Mouse (Mus musculus): ENCODE measurements at regions not wholly inside any gene's neighbourhood (a gene's known extent, or its start where the extent isn't known, plus 50 kb on each side); places are given as distances from the start of the nearest gene placed in this dataset.

- no peak for DNase-seq
Measured at GRCm38 (mm10) chr1:75839551-75840223, 293.6 kb downstream of the Slc4a3 start.

GRCm38 (mm10) chr1:75842396-75842795 lies 296.3 kb downstream of the Slc4a3 start:
- no peak for DNase-seq

GRCm38 (mm10) chr1:75843326-75843725 lies 297.3 kb downstream of the Slc4a3 start:
- no peak for DNase-seq

- DNase-seq: no peak
Measured at GRCm38 (mm10) chr1:75844123-75844522, 298.1 kb downstream of the Slc4a3 start.

GRCm38 (mm10) chr1:75844529-75844928 lies 298.5 kb downstream of the Slc4a3 start:
- no peak for DNase-seq

- DNase-seq: no peak
Measured at GRCm38 (mm10) chr1:75844981-75845380, 298.9 kb downstream of the Slc4a3 start.

- no peak for DNase-seq
Measured at GRCm38 (mm10) chr1:75845771-75846535, 299.9 kb downstream of the Slc4a3 start.

GRCm38 (mm10) chr1:75847681-75848080 lies 301.6 kb downstream of the Slc4a3 start:
- no peak for DNase-seq

- no peak for DNase-seq
Measured at GRCm38 (mm10) chr1:75848436-75848835, 302.4 kb downstream of the Slc4a3 start.

GRCm38 (mm10) chr1:75850131-75850530 lies 304.1 kb downstream of the Slc4a3 start:
- no peak for DNase-seq

GRCm38 (mm10) chr1:75858551-75859255 lies 312.6 kb downstream of the Slc4a3 start:
- DNase-seq: no peak

GRCm38 (mm10) chr1:75862757-75863156 lies 316.7 kb downstream of the Slc4a3 start:
- DNase-seq: no peak

- DNase-seq: no peak
Measured at GRCm38 (mm10) chr1:75866556-75866955, 320.5 kb downstream of the Slc4a3 start.

GRCm38 (mm10) chr1:75869414-75869813 lies 323.3 kb downstream of the Slc4a3 start:
- DNase-seq: no peak

- no peak for DNase-seq
Measured at GRCm38 (mm10) chr1:75869846-75870245, 323.8 kb downstream of the Slc4a3 start.

GRCm38 (mm10) chr1:75873911-75874310 lies 327.8 kb downstream of the Slc4a3 start:
- no peak for DNase-seq

- no peak for DNase-seq
Measured at GRCm38 (mm10) chr1:75877209-75877608, 331.1 kb downstream of the Slc4a3 start.

- no peak for DNase-seq
Measured at GRCm38 (mm10) chr1:75885632-75886031, 339.6 kb downstream of the Slc4a3 start.

GRCm38 (mm10) chr1:75888499-75889208 lies 342.6 kb downstream of the Slc4a3 start:
- no peak for DNase-seq

- DNase-seq: no peak
Measured at GRCm38 (mm10) chr1:75889847-75890591, 344.0 kb downstream of the Slc4a3 start.

- no peak for DNase-seq
Measured at GRCm38 (mm10) chr1:75890636-75891276, 344.7 kb downstream of the Slc4a3 start.

GRCm38 (mm10) chr1:75895550-75895949 lies 349.5 kb downstream of the Slc4a3 start:
- no peak for DNase-seq

Measured in thymus, postnatal 4 days (tissue).